Mouse (Mus musculus): ENCODE measurements around the gene C7. TPM values are rescaled to one million over a fixed set of nuclear protein-coding genes. Genes with fewer than 3 reads are reported as not detected.

Gene C7
- total RNA-seq, 2 experiments from 2014 or later, result 0.12 to 0.16 TPM

DNA sequence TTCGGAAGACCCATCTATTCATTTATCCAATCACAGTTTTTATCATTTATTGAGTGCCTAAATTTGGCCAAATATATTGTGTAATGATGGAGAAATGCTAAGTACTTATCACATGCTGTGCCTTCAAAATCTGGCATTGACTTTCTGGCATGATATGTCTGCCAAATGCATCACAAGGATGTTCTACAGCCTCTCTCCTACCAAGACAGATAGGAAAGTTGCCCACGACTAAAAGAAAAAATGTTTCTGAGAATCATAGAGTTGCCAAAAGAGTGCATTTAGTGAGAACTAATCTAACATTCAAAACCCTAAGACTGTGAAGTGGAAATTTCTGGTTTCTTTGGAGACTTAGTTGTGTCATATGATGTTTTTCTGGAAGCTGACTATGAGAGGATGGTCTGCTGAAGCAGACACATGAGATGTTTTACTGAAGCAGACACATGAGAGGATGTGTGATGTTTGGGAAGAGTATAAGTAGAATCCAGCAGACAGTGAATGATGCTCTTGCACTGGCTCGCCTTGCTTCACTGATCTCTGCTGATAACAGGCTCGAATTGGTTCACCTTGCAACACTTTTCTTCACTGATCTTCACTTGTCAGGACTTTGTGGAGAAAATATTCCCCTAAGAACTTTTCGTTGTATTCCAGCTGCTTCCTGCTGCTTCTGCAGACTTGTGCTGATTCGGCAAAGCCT is 59.9 kb downstream of the C7 start:
- no peak for DNase-seq (ENCODE audit: low spot score in 2 of 2)

DNA sequence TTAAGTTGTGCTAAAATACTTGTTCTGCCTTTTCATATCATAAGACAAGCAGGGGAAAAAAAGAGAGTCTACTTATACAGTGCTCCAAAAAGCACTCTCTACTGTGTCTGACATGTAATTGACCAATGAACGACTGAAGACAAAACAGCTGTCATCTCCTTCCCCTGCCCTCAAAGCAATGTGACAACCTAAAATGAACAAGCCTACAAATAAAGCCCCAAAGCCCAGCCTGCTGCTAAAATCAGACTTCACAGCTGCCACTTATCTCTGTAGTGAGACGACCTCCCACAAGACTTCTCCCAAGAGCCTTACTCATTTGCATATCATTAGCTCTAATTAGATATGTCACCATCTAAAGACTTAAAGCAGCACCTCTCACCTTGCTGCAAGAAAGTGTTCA is 60.6 kb downstream of the C7 start:
- DNase-seq (ENCODE audit: low spot score in 2 of 2), result no peak

DNA sequence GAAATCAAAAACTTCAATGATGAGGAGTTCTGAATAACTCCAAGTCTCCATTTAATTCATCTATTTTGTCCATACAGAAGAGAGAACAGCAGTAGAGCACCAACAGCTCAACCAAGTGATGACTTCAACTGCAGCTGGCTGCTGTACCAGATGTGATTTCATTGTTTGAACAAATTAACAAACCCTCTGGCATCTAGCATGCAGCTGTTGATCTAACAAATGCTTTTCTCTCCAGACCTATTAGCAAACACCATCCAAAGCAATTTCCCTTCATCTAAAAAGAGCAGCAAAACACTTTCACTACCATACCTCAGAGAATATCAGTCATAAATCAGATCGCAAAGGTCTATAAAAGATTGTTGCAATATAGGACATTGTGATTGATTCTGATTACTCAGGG is 90.2 kb downstream of the C7 start:
- DNase-seq (ENCODE audit: low spot score in 2 of 2), result no peak

Other genes with a start within 250 kb of the C7 start
- not detected for gene Mroh2b, start 165.0 kb downstream of the C7 start, total RNA-seq (2021)
- 1 to 10 TPM; 2.7 to 3.1 TPM for gene Card6, start 44.8 kb upstream of the C7 start, total RNA-seq (2021)
- 100 to 1,000 TPM; 389 to 413 TPM for gene Rpl37, start 52.9 kb upstream of the C7 start, total RNA-seq (2021)
- 10 to 100 TPM; 15.8 to 17.4 TPM for gene Prkaa1, start 80.1 kb upstream of the C7 start, total RNA-seq (2021)
- gene Ttc33, start 121.8 kb upstream of the C7 start, total RNA-seq (2021), result 10 to 100 TPM; 34.3 to 39.0 TPM
- 1 to 10 TPM; 1.5 to 1.9 TPM for gene Ptger4, start 180.4 kb upstream of the C7 start, total RNA-seq (2021)

Data from gastrocnemius, postnatal 4 days (tissue).